Mouse (Mus musculus): ENCODE data around the gene Srr.

The Srr gene

DNA sequence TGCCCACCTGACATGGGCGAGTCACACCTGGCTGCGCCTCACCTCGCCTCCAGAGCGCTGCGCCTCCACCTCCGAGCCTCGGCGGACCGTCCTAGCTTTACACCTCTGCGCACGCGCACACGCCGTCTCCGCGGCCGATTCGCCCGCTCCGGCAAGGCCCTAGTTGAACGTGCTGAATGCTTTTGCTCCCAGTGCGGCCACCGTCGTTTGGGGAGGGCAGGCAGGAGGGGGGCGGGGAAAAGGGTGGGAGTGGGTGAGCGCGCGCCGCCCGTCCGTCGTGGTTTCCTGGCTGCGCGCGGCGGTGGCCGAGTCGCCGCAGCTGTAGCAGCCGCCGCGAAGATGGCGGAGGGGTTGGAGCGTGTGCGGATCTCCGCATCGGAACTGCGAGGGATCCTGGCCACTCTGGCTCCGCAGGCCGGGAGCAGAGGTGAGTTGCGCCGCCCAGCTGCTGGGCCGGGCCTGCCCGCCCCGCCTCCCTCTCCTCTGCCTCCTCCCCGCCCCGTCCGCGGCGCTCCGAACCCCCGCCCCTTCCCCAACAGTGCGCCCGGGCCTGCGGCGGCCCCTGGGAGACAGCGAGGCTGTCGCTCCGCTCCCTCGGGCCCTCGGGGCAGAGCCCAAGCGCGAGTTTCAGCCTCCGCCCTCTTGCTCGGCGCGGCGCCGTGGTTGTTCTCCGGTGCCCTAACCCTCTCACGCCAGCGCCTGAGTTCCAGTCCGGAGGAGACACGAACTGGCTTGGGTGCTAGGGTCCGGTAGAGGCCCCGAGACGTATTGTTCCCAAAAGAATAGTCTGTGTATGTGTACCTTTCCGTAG is at the start of gene Srr, which contains the start of gene Smg6:
Gene Srr, minus strand, starts transcription at position 372 of the 811 bp plus-strand sequence.
Gene Smg6, plus strand, starts transcription at position 247 of the 811 bp plus-strand sequence.
- DNase-seq (ENCODE audit: low spot score in 2 of 2) = peak; percentile 71 to 87

DNA sequence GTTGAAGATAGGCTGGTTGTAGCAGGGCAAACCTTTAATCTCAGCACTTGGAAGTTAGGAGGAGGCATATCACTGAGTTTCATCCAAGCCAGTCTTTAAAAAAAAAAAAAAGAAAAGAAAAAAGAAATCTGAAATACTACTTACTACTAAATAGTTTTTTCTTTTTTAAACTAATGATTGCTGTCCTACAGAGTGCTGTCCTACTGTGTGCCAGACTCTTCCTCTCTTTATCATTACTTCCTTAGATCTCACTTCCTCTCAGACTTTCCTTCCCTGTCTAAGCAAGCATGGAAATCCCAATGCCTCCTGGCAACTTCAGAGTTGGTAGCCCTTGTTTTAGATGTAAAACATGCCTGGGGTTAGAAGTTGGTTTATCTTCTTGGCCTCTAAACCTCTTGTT is 48.9 kb upstream of the Srr start:
- no peak for DNase-seq (ENCODE audit: low spot score in 2 of 2)

DNA sequence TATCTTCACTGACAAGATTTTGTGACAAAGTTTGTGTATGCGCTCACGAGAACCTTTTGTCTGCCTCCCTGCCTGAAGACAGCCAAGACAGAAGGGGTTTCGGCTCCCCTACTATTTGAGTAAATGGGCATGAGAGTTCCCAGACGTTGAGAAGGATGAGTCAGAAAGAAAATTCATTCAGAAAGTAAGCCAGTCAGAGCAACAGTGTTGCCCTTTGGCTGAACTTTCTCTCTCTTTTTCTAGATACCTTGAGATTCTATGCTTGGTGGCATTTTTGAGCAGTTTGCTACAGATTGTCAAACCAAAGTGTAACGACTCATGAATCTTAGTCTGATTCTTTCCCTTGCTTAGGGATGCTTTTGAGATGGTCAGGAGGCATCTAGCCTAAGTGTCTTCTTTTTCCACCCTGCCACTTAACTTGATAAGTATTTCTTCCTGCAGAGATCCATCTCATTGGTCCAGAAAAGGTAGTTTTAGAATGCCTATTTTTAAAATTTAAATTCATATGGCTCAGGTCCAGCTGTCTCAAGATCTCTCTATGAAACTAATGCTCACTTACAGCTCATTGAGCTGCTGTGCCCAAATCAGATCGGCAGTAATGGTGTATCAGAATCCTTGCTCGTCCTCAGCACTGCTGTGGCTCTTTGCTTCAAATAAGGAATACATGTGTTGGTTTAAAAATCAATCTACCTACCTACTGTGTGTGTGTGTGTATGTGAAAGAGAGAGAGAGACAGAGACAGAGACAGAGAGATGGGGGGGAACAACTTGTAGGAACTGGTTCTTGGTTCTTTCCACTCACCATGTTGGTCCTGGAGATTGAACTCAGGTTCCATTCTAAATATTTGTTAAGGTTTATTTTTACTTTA is 47.8 kb upstream of the Srr start:
- no peak for DNase-seq (ENCODE audit: low spot score in 2 of 2)

DNA sequence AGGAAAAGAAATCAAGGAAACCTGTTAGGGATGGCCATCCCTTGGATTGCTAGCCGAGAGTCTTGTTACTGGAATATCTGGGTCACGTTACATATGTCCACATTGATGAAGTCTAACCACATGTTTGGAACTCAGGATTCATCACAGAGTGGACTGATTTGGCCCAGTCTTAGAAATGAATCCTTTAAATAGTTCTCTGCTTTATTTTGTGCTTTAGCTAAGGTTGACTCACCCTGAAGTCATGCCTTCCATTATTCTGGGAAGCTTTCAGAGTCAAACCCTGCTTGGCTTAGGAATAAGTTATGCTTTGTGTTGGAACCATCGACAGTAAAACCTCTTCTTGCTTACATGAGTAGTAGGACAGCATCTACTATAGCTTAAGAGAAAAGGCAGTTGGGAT is 39.8 kb upstream of the Srr start:
- DNase-seq (ENCODE audit: low spot score in 2 of 2) = no peak

DNA sequence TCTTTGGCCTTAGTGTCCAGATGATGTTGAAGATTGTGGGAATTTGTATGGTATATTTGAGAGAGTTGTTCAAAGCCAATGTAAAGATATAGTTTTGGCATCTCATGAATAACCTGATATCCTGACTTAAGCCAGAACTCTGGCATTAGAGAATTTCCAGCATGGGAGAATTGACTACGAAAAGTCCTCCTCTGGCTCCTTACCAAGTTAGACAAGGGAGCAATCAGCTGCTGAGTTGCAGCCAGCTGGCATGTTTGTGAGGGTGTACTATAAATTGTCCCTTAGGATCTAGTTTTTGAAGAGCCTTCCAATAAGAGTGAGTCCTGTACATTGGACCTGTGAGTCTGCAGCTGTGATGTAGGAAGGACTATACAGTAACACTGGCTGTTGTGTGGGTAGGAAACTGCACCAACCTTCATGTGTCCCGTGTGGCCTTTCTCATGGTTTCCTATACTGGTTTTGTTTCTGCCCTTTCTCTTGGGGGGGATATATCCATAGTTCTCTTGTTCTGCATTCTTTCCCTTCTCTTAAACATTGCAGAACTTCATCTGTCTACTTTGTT is 37.2 kb upstream of the Srr start:
- no peak for DNase-seq (ENCODE audit: low spot score in 2 of 2)

DNA sequence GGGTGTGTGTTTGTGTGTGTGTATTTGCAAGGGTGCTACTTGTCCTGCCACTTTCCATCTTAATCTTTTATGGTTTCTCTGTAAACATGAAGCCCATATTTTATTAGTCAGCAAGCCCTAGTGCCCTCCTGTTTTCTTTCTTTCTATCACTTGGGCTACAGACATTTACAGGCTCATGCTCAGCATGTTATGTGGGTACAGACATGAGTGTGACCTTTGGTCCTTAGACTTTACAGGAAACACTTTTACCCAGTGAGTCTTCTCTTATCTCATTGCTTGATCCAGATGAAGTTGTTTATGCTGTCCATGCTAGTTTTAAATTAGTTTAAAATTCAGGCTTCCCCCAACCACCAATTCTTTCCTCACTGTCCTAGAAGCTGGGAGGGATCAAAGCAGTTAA is 36.2 kb upstream of the Srr start:
- no peak for DNase-seq (ENCODE audit: low spot score in 2 of 2)

DNA sequence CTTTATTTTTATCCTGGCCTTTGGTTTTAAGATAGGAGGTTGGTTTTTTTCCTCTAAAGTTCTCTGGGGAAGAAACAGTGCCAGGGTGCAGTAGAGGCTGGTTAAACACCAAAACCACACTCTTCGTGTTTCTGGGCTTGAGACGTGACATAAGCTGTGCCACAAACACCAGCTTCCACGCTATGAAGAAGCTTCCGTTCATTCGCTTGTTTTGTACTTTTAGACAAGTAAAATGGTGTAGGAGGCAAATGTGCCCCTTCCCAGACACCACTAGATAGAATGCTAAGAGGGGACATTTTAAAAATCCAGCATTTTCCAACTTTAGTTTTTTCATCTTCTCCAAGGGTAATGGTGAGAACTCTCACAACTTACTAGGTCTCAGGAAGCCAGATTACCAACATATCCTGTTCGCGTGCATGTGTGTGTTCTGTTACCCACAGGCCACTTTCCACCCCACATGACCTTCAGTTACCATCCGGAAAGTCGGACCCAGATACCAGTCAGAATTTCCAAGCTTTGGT is 34.3 kb upstream of the Srr start:
- no peak for DNase-seq (ENCODE audit: low spot score in 2 of 2)

DNA sequence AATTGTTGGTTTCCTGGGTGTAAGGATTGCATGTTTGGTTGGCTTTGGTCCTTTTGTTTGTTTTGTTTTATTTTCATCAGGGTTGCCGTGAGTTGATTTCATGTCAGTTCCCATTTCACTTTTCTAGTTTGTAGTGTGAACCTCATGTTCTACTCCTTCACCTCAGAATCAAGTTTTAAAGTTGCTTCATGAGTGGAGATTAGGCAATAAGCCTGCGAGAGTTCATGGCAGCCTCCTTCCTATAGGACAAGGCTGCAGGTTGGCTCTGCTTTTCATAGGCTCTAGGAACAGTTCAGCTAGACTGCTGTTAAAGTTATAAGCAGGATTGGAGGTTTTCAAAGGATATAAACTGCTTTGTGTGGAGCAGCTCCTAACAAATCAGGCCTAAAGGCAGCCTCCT is 33.8 kb upstream of the Srr start:
- DNase-seq (ENCODE audit: low spot score in 2 of 2) = no peak

DNA sequence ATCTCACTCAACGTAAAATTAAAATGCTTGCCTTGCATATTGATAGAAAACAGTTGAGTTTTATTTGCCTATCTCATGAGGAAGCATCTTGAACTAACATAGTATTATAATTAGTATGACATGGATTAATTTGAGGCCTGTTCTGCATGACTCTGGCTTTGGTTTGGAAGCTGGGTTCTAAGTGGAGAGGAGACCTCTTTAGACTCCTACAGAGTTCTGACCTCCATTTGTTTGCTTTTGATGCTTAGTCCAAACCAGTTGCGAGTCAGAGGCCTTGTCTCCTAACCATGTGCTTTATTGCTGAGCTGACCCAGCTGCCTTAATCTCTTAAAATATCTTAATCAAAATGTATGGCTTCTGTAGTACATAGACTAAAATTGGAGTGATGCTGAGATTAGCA is 31.9 kb upstream of the Srr start:
- DNase-seq (ENCODE audit: low spot score in 2 of 2) = no peak

DNA sequence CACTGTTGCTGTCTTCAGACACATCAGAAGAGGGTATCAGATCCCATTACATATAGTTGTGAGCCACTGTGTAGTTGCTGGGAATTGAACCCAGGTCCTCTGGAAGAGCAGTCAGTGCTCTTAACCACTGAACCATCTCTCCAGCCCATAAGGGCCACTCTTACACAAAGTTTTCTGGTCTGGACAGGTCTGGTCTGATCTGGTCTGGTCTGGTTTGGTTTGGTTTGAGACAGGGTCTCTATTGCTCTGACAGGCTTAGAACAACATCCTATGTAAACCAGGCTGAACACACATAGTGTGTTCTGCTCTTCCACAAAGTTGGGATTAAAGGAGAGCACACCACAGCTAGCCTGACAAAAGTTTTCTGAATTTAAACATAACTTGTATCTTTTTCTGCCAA is 30.3 kb upstream of the Srr start:
- no peak for DNase-seq (ENCODE audit: low spot score in 2 of 2)

DNA sequence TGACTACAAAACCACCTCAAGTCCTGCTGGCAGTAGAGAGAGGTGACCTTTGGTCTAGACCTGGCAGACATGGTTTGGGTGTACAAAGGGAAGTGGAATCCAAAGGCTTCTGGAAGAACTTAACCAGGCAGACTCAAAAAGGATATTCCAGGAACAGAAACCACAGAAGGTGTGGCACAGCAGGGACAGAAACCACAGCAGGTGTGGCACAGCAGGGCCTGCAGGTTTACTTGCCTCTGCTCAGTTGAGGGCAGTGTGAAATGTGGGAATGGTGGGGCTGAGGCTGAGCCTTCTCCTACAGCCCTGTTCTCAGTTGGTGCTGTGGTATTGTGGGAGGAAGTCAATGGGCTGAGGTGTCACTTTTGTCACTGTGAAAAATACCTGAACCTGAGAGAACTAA is 29.2 kb upstream of the Srr start:
- DNase-seq (ENCODE audit: low spot score in 2 of 2) = no peak

DNA sequence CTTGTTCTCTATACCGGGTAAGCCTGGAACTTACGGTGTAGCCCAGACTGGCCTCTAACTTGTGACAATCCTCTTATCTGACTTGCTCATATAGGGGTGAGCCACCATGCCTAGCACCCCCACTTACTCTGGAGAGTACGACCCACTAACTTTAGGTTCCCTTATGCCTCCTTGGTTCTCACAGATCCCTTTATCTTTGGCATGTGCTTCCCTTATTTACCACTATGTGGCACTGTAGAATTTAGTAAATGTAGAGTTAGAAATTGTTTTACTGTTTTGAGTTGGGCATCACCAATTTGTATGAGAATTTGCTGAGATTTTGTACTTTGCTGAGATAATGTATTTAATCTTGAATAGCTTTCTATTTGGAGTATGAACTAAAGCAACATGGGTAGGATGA is 20.6 kb upstream of the Srr start:
- peak in 1 of 2 experiments; percentile 21 for DNase-seq (ENCODE audit: low spot score in 2 of 2)

DNA sequence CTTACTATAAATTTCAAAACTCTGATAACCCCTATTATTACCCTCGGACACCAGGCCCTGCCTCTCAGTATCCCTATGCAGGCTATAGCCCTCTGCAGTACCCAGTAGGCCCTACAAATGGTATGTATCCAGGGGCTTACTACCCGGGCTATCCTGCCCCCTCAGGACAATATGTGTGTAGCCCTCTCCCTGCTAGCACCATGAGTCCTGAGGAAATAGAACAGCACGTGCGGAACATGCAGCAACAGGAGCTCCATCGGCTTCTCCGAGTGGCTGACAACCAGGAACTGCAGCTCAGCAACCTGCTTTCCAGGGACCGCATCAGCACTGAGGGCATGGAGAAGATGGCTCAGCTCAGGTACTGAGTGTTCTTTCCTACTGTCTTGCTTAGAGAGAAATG is 4.6 kb upstream of the Srr start:
- DNase-seq (ENCODE audit: low spot score in 2 of 2) = no peak

DNA sequence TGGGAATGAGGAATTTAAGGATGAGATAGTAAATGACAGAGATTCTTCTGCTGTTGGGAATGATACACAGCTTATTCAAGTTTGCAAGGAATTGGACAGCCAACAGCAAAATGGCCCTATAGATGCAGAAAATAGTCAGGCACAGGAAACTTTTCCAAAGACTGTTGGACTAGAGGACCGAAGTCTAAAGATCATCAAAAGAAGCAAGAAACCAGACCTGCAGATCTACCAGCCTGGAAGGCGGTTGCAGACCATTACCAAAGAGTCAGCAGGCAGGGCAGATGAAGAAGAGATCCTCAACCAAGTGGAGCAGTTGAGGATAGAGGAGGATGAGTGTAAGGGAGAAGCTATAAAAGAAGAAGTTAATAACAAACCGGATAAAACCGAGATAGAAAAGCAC is 3.4 kb upstream of the Srr start:
- no peak for DNase-seq (ENCODE audit: low spot score in 2 of 2)

DNA sequence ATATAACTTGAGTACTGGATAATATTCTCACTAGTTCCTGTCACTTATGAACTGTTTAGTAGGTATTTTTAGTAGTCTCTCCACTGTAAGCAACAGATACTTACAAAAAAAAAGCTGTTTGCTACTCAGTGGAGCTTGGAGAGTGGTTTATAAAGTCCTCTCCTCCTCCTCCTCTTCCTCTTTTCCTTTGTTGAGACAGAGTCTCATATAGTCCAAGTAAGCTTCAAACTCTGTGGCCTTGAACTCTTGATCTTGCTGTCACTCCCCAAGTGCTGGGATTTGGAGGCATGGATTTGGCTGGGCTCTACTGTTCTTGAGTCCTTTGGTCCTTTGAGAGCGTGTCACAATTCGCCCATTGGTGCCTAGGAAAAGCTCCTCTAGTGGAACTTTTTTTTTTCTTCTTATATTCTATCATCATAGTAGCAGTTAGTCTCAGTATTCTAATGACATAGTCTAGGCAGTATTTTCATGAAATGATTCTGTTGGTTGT is 1.5 kb upstream of the Srr start:
- no peak for DNase-seq (ENCODE audit: low spot score in 2 of 2)

DNA sequence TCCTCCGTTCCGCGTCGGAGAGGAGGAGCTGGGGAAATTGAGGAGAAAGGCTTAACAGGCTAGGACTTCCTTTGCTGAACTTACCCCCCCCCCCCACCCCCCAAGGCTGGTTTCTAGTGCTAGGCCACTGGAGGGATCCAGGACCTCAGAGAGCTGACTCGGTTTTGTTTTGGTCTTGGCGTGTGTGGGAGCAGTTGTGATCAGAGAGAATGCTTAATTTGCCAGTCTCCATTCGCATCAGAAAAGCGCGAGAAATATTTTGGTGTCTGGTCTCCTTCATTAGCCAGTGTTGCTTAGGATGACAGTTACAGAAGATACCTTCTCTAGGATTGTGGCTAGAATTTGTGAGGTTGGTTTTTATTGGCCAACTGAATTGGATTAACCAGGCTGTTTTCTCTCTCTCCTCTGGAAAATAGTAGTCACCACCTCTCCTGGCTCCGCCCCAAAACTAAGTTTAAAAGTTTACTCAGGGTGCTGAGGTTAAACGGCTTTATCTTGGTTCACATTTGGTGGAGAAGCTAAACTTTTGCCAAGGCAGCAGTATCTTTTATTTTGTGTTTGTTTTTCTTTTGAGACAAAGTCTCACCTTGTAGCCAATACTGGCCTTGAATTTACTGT is 749 bp upstream of the Srr start:
- DNase-seq (ENCODE audit: low spot score in 2 of 2) = no peak

DNA sequence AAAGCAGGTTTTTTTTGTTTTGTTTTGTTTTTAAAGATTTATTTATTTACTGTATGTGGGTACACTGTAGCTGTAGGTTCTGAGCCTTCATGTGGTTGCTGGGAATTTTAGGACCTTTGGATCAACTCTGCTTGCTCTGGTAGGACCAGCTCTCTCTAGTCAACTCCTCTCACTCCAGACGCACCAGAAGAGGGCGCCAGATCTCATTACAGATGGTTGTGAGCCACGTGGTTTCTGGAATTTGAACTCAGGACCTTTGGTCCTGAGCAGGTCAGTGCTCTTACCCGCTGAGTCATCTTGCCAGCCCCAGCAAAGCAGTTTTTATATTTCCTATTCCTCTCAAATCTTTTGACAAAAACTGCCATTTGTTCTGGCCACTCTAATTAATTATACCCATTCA is 1.6 kb downstream of the Srr start:
- no peak for DNase-seq (ENCODE audit: low spot score in 2 of 2)

DNA sequence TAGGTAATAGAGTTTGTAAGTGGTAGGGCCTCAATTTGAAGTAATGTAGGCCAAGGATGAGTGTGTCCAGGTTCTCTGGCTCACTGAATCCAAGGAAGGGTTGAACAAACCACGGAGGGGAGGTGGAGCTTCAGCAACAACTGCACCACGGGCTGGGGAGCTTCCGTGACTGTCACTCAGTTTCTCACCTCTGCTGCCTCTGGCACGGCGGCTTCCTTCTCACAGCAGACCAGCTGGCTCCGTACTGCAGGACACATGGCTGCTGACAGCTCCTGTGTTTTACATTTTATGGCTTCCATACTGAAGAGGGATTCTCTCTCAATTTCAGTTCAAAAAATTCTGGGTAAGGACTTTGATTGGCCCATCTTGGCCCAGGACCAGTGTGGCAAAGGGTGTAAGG is 6.5 kb downstream of the Srr start:
- peak in 1 of 2 experiments; percentile 22 for DNase-seq (ENCODE audit: low spot score in 2 of 2)

DNA sequence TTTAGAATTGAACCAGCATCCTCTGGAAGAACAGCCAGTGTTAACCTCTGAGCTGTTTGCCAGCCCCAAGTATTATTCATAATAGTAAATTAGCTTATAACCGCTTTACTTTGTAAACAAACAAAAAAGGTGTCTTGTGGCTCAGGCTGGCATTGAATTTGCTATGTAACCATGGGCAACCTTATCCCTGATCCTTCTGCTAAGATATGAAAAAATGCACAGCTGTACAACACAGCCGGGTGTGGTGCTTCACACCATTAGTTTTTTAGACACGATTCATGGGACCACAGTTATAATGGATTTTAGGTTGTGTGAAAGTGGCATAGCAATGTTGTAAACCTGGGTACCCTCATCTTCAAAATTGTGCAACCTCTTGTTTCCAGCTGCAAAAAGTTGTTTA is 13.3 kb downstream of the Srr start:
- DNase-seq (ENCODE audit: low spot score in 2 of 2) = no peak

DNA sequence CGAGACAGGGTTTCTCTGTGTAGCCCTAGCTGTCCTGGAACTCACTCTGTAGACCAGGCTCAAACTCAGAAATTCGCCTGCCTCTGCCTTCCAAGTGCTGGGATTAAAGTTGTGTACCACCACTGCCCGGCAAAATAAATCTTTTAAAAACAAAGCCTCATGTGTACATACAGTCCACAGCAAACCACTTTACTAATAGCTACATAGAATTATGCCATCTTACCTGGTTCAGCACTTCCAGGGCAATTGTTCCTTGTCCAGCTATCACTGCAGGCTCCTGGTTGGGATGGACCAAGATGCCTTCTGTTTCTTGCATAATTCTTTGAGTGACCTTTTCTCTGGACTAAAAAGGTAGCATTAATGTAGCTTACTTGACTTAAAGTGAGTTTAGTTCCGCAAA is 15.8 kb downstream of the Srr start:
- DNase-seq (ENCODE audit: low spot score in 2 of 2) = no peak

DNA sequence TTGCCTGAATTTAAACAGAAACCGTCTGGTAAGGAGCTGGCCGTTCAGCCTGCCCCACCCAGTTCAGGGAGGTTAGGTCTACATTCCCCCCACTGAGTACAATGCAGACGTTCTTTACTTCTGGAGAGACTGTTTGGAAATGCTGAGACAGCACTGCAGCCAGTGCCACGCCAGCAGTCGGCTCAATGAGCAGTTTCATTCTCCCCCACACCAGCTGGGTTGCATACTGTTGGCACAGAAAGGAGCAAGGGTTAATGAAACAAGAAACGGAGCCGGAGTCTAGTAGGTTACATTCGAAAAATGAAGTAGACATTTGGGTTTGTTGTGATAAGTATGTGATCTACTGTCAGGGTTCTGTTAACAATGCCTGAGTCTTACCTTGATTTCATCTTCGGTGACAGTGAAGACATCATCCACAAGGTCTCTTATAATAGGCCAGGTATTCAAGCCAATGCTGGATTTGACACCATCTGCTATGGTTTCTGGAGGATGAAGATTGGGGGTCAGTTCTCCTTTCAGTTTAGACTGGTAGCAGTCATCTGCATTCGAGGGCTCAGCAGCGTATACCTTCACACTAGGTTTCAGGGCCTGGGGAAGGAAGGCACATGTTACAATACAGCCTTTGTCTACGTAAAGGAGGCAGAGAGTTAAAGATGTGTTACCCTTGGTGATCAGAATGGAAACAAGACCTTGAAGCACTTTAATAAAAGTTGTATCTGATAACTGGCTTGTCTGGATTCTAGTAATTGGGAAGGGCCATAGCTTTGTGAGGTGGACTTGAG is 16.9 kb downstream of the Srr start:
- DNase-seq (ENCODE audit: low spot score in 2 of 2) = no peak
